Mouse (Mus musculus) embryonic facial prominence, embryonic 13.5 days (tissue): ENCODE results near the gene Abca3. TPM values are rescaled to one million over a fixed set of nuclear protein-coding genes. Genes with fewer than 3 reads are reported as not detected.

Source experiments
- ATAC-seq: fragments of 200-750 bp; cut with Nextera tagmentation; 2 replicates; pipeline ENCODE4 v1.8.0; 2017; ENCODE audit warnings: low read depth; ENCODE audit not compliant: insufficient number of reproducible peaks, insufficient read depth, low FRiP score, low TSS enrichment
- H3K27ac ChIP-seq: fragments of 300-500 bp; sonication (generic); 2 replicates; pipeline ENCODE4 v1.5.1; 2015; ENCODE audit warnings: moderate library complexity, mild to moderate bottlenecking, inconsistent platforms
- H3K27me3 ChIP-seq: fragments of 300-500 bp; sonication (generic); 2 replicates; pipeline ENCODE4 v1.6.1; 2015; ENCODE audit warnings: mild to moderate bottlenecking, inconsistent platforms
- H3K36me3 ChIP-seq: fragments of 300-500 bp; sonication (generic); 2 replicates; pipeline ENCODE4 v1.6.1; 2015; ENCODE audit warnings: mild to moderate bottlenecking, inconsistent platforms
- H3K4me1 ChIP-seq: fragments of 300-500 bp; sonication (generic); 2 replicates; pipeline ENCODE4 v1.6.1; 2015; ENCODE audit warnings: inconsistent platforms
- H3K4me2 ChIP-seq: fragments of 300-500 bp; sonication (generic); 2 replicates; pipeline ENCODE4 v1.6.1; 2015; ENCODE audit warnings: moderate library complexity, mild to moderate bottlenecking, inconsistent platforms
- H3K4me3 ChIP-seq: fragments of 300-500 bp; sonication (generic); 2 replicates; pipeline ENCODE4 v1.5.1; 2015; ENCODE audit warnings: mild to moderate bottlenecking, inconsistent platforms
- H3K9ac ChIP-seq: fragments of 300-500 bp; sonication (generic); 2 replicates; pipeline ENCODE4 v1.6.1; 2015; ENCODE audit warnings: mild to moderate bottlenecking, inconsistent platforms
- H3K9me3 ChIP-seq: fragments of 300-500 bp; sonication (generic); 2 replicates; pipeline ENCODE4 v1.6.1; 2016; ENCODE audit warnings: inconsistent platforms
- WGBS: fragments of 180-500 bp; shearing (Covaris S2); methylation state at CpG from one replicate; pipeline ENCODE4 v1.1.7; 2015; ENCODE audit warnings: mixed read lengths; 5-methylcytosine and 5-hydroxymethylcytosine counted together
- polyA plus RNA-seq: library from polyadenylated mRNA; unstranded; fragments of >200 nt; fragmentation: Nextera tagmentation; extraction: Ambion mirVana; gene quantifications from 2 replicates; pipeline ENCODE4 v1.2.1, GENCODE M21; 2015

The Abca3 gene
- polyA plus RNA-seq: 5.3 and 6.5 TPM in 2 replicates

- H3K4me3 ChIP-seq: peak within 1 kb of the TSS; percentile 74
- peaks cover 21% of the 10 kb centered on the region for H3K4me1 ChIP-seq
- H3K4me2 ChIP-seq: peak within 1 kb of the TSS; percentile 99
- under 1% methylated on average over 46 of the region's 55 CpGs for WGBS
- H3K36me3 ChIP-seq: no peaks in the 10 kb centered on the region
- H3K27me3 ChIP-seq: peaks cover 40% of the 10 kb centered on the region
- H3K9me3 ChIP-seq: no peaks in the 10 kb centered on the region
- peak; percentile 88 for ATAC-seq
- no peak within 1 kb of the TSS for H3K27ac ChIP-seq
- H3K9ac ChIP-seq: peak within 1 kb of the TSS; percentile 78
These were observed at the start of gene Abca3 for GRCm38 (mm10) chr17:24351760-24352357. Gene Abca3, plus strand, starts transcription at chr17:24351950.

DNA sequence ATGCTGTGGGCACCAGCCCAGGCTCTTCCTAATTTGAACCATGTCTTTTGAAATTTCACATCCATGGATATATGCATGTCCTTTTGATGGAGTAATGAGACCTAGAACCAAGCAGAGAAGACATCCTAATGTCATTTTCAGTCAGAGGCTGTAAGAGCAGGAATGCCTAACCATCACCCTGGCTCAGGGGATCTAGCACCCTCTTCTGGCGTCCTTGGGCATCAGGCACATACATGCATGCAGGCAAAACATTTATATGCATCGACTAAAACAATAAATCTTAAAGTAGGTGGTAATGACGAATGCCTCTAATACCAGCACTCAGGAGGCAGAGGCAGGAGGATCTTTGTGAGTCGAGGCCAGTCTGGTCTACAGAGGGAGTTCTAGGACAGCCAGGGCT lies 44.2 kb upstream of the Abca3 start:
- Histone ChIP-seq H3K27me3 (no peaks in the 10 kb centered on the region), H3K9ac (no peak overlapping the region), H3K4me2 (no peak overlapping the region), H3K27ac (no peak overlapping the region), H3K9me3 (no peaks in the 10 kb centered on the region), H3K4me1 (no peaks in the 10 kb centered on the region), H3K4me3 (no peak overlapping the region), H3K36me3 (no peaks in the 10 kb centered on the region)
- ATAC-seq: no peak
- WGBS: 48% methylated on average over 4 of the region's 4 CpGs

DNA sequence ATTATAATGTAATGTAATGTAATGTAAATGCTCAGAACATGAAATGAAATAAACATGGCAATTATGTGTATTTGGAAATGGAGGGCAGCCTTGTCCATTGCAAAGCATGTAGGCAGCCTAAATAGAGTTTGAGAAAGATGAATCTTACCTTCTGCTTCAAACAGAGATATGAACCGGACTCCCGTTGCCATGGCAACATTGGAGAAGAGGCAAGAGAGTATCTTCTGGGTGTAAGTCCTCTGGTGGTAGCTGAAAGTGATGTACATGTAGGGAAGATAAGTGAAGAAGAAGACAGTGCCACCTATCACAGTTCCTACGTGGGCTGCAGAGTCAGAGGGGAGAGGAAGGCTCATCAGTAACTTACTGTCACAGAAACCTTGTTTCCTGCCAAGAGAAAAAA lies 30.9 kb upstream of the Abca3 start:
- WGBS: 89% methylated on average over 3 of the region's 3 CpGs
- H3K27me3 ChIP-seq: no peaks in the 10 kb centered on the region
- peaks cover 7% of the 10 kb centered on the region; the same call in 1 of the 2 replicates for H3K9me3 ChIP-seq
- H3K9ac ChIP-seq: no peak overlapping the region
- no peaks in the 10 kb centered on the region for H3K36me3 ChIP-seq
- H3K4me1 ChIP-seq: no peaks in the 10 kb centered on the region
- no peak overlapping the region for H3K27ac ChIP-seq
- no peak overlapping the region for H3K4me2 ChIP-seq
- ATAC-seq: no peak
- H3K4me3 ChIP-seq: no peak overlapping the region

- 74% methylated on average over 10 of the region's 10 CpGs for WGBS
- H3K4me3 ChIP-seq: no peak overlapping the region
- ATAC-seq: no peak
These were observed 26.7 kb upstream of the Abca3 start for GRCm38 (mm10) chr17:24325051-24325450.

DNA sequence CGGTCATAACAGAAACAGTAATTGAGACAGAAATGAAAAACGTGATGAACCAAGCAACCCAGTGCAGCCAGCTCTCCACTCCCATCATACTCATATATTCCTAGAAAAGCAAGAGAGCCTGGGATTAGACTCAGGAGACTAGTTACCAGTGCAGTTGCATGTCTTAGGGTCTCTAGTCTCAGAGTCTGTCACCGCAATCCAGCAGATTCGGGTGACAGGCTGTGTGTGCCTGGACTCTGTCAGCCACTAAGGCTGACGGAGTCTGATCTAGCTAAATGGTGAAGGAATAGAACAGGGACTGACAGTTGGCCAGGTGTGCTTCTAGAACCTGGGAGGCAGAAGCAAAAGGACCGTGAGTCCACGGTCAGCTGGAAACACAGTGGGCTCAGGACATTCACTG lies 24.1 kb upstream of the Abca3 start:
- H3K4me3 ChIP-seq: no peak overlapping the region
- WGBS: 75% methylated on average over 7 of the region's 7 CpGs
- no peak overlapping the region for H3K9ac ChIP-seq
- no peak overlapping the region for H3K4me2 ChIP-seq
- no peak overlapping the region for H3K27ac ChIP-seq
- H3K27me3 ChIP-seq: no peaks in the 10 kb centered on the region
- H3K4me1 ChIP-seq: no peaks in the 10 kb centered on the region
- ATAC-seq: no peak
- H3K36me3 ChIP-seq: no peaks in the 10 kb centered on the region
- H3K9me3 ChIP-seq: no peaks in the 10 kb centered on the region

More at GRCm38 (mm10) chr17:24325051-24325450, 26.7 kb upstream of the Abca3 start:
- no peak overlapping the region for H3K4me2 ChIP-seq
- no peak overlapping the region for H3K9ac ChIP-seq
- H3K4me1 ChIP-seq: no peaks in the 10 kb centered on the region
- H3K27ac ChIP-seq: no peak overlapping the region
- H3K9me3 ChIP-seq: no peaks in the 10 kb centered on the region
- no peaks in the 10 kb centered on the region for H3K27me3 ChIP-seq
- H3K36me3 ChIP-seq: no peaks in the 10 kb centered on the region

GRCm38 (mm10) chr17:24344672-24345071 lies 7.1 kb upstream of the Abca3 start:
- H3K27me3 ChIP-seq: 0 out of 2 replicates have a peak, but pooled peaks cover under 1% of the 10 kb centered on the region
- H3K4me2 ChIP-seq: no peak overlapping the region
- H3K27ac ChIP-seq: no peak overlapping the region
- no peaks in the 10 kb centered on the region for H3K36me3 ChIP-seq
- H3K9ac ChIP-seq: no peak overlapping the region
- 85% methylated on average over 8 of the region's 8 CpGs for WGBS
- no peaks in the 10 kb centered on the region for H3K9me3 ChIP-seq
- no peak overlapping the region for H3K4me3 ChIP-seq
- no peak for ATAC-seq
- H3K4me1 ChIP-seq: no peaks in the 10 kb centered on the region

DNA sequence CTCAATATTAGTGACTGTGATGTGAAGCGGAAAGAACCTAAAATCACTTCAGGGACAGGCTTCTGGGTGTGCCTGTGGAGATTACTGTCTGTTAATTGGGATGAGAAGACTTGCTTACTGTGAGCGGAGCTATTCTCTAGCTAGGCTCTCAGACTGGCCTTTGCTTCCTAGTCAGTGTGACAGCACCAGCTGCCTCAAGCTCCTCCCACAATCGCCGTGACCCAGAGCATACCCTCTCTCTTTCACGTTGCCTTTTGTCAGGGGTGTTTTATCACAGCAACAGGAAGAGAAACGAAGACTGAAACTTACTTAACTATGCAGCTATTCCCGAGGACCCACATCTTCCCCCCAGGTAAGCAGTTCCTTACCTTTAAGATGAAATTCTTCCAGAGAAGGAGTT lies 4.9 kb upstream of the Abca3 start:
- Histone ChIP-seq H3K9me3 (no peaks in the 10 kb centered on the region), H3K27ac (no peak overlapping the region), H3K4me2 (no peak overlapping the region), H3K4me1 (peaks cover 9% of the 10 kb centered on the region), H3K36me3 (no peaks in the 10 kb centered on the region), H3K9ac (no peak overlapping the region), H3K27me3 (peaks cover 22% of the 10 kb centered on the region), H3K4me3 (no peak overlapping the region)
- 50% methylated on average over 7 of the region's 7 CpGs for WGBS
- ATAC-seq: no peak

- no peaks in the 10 kb centered on the region for H3K9me3 ChIP-seq
- H3K9ac ChIP-seq: no peak overlapping the region
- H3K27ac ChIP-seq: no peak overlapping the region
- 67% methylated on average over 2 of the region's 2 CpGs for WGBS
- H3K27me3 ChIP-seq: peaks cover 39% of the 10 kb centered on the region
- H3K4me1 ChIP-seq: peaks cover 21% of the 10 kb centered on the region
- H3K4me3 ChIP-seq: no peak overlapping the region
- ATAC-seq: no peak
- H3K36me3 ChIP-seq: no peaks in the 10 kb centered on the region
- H3K4me2 ChIP-seq: no peak overlapping the region
These were observed 2.6 kb upstream of the Abca3 start for GRCm38 (mm10) chr17:24349176-24349575.

DNA sequence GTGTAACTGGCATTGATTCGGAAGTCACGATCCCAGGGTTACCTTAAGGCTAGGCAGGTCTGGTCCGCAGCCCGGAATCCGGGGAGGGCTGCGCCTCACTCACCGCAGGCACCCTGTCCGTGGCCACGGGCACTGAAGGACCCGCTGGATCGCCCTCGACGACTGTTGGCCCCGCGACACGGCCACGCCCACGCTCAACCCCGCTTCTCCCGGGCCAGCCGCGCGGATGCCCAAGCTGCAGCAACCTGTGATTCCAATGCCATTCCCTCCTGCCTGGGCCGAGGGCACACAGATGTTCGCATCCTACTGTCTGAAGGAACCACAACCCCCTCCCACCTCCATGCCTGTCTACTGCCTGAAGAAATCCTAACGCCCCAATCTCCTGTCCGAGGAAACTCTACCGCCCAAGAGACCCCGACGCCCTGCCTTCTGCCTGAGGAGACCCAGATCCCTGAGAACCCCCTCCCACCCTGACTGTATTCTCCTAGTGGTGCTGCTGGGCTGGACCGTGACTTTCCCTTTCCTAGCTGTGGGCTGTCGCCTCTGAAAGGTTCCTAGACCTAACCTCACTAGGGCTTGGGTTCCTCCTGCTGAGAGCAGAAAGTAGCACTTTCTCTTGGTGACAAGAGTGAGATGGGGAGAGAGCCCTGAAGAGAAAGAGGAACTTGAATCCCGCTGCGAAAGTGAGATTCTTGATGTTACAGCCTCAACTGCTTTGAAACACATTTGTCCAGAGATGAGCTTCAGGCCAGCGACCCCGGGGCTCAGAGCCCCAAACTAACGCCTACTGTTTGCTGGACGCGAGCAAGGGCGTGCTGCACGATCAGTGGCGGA lies 607 bp upstream of the Abca3 start, which contains the start of gene Abca17:
TSS of gene Abca17 (minus strand) at position 143 of the 834 bp plus-strand sequence.
- Histone ChIP-seq H3K27ac (no peak within 1 kb of the TSS), H3K4me2 (peak within 1 kb of the TSS; percentile 99), H3K4me3 (peak within 1 kb of the TSS; percentile 74), H3K9me3 (no peaks in the 10 kb centered on the region), H3K9ac (peak within 1 kb of the TSS; percentile 78), H3K4me1 (peaks cover 21% of the 10 kb centered on the region), H3K36me3 (no peaks in the 10 kb centered on the region), H3K27me3 (peaks cover 40% of the 10 kb centered on the region)
- 4% methylated on average over 42 of the region's 42 CpGs for WGBS
- ATAC-seq: no peak

DNA sequence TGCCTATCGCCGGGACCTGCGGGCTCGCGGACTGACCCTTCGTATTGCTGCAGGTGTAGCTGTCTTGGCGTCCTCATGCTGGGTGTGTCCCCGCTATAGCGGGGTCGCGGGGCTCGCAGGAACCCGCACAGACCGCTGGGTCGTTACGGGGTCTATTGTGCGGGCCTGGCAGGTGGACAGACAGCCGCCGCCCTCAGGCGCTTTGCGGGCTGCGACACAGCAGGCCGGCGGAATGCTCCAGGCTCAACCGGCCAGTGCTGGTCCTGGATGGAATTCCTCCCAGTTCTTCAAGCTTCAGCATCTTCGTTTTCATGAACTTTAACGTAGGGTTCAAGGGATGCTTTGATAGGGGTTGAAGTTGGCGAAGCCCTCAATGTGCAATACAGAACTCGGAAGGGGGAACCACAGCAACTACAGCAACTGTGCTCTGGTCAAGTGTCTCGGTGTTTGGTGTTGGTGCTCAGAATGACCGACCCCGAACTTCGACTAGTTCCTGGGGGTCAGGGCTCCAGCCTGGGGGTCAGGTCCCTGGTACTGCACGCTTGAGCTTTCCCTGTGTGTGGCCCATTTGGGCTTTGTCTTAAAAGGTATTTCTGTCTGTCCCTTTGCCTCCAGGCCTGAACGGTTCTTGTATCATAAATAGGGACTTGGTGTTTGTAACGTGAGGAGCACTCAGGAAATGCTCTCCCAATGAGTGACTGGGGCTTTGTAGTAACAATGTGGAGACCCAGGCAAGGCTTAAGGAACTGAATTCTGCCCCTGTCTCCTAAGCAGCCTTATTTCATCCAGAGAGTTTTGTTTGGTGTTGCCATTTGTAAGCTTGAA lies 832 bp downstream of the Abca3 start:
- 1% methylated on average over 36 of the region's 36 CpGs for WGBS
- H3K27me3 ChIP-seq: peaks cover 40% of the 10 kb centered on the region
- ATAC-seq: peak; percentile 44; the same call in 1 of the 2 replicates
- peak overlapping the region; percentile 74 for H3K4me3 ChIP-seq
- H3K36me3 ChIP-seq: no peaks in the 10 kb centered on the region
- H3K9ac ChIP-seq: peak overlapping the region; percentile 78
- H3K4me2 ChIP-seq: peak overlapping the region; percentile 99
- H3K4me1 ChIP-seq: peaks cover 21% of the 10 kb centered on the region
- no peak overlapping the region for H3K27ac ChIP-seq
- no peaks in the 10 kb centered on the region for H3K9me3 ChIP-seq

- 81% methylated on average over 3 of the region's 3 CpGs for WGBS
- Histone ChIP-seq H3K4me2 (no peak overlapping the region), H3K27me3 (peaks cover 40% of the 10 kb centered on the region), H3K9ac (no peak overlapping the region), H3K4me1 (peaks cover 21% of the 10 kb centered on the region), H3K4me3 (no peak overlapping the region), H3K36me3 (no peaks in the 10 kb centered on the region), H3K9me3 (no peaks in the 10 kb centered on the region), H3K27ac (no peak overlapping the region)
- ATAC-seq: no peak
These were observed 2.2 kb downstream of the Abca3 start for GRCm38 (mm10) chr17:24353960-24354359.
